Mouse (Mus musculus) cortical plate, adult 2 months (tissue): ENCODE measurements around the gene Rpa1. TPM values are rescaled to one million over a fixed set of nuclear protein-coding genes. Genes with fewer than 3 reads are reported as not detected.

Source experiments
- H3K27ac ChIP-seq: fragments of 200-500 bp; 2 replicates; pipeline ENCODE4 v1.5.1; 2012; ENCODE audit warnings: low read length, control low read depth, inconsistent platforms; ENCODE audit not compliant: insufficient read depth
- H3K4me1 ChIP-seq: fragments of 200-500 bp; 2 replicates; pipeline ENCODE4 v1.6.1; 2011; ENCODE audit warnings: low read length; ENCODE audit not compliant: control insufficient read depth, insufficient read depth
- H3K4me3 ChIP-seq: fragments of 200-500 bp; 2 replicates; pipeline ENCODE4 v1.5.1; 2011; ENCODE audit warnings: mild to moderate bottlenecking, low read length, control low read depth; ENCODE audit not compliant: insufficient read depth
- CTCF ChIP-seq: fragments of 200-500 bp; IDR thresholded peaks from 2 replicates; pipeline ENCODE4 v1.5.1; 2011; ENCODE audit warnings: mild to moderate bottlenecking, control low read depth, low read length; ENCODE audit not compliant: insufficient read depth; ENCODE audit errors: extremely low read depth
- POLR2A ChIP-seq: fragments of 200-500 bp; IDR thresholded peaks from 2 replicates; pipeline ENCODE4 v1.6.1; 2011; ENCODE audit warnings: mild to moderate bottlenecking, low read length, control low read depth; ENCODE audit not compliant: insufficient read depth; ENCODE audit errors: extremely low read depth
- polyA plus RNA-seq: library from polyadenylated mRNA; depleted of rRNA; stranded (reverse); fragments of >200 nt; gene quantifications from 2 replicates; pipeline ENCODE4 v1.2.3, GENCODE M21; 2012

The Rpa1 gene
- polyA plus RNA-seq, 1 experiment, result 36.1 TPM

- Histone ChIP-seq H3K4me1 (no peaks in the 10 kb centered on the region), H3K27ac (no peak overlapping the region), H3K4me3 (no peak overlapping the region)
- no peak for TF ChIP-seq CTCF
- no peak for TF ChIP-seq POLR2A
These were observed 23.7 kb downstream of the Rpa1 start for GRCm38 (mm10) chr11:75324433-75324832.

GRCm38 (mm10) chr11:75323326-75323737 lies 24.8 kb downstream of the Rpa1 start:
- TF ChIP-seq CTCF (0 out of 2 replicates have a peak, but pooled peaks have one; percentile 5), POLR2A (no peak)
- Histone ChIP-seq H3K4me1 (no peaks in the 10 kb centered on the region; the same call in 1 of the 2 replicates), H3K4me3 (no peak overlapping the region), H3K27ac (no peak overlapping the region)

GRCm38 (mm10) chr11:75319246-75319645 lies 28.9 kb downstream of the Rpa1 start:
- Histone ChIP-seq H3K4me1 (no peaks in the 10 kb centered on the region; the same call in 1 of the 2 replicates), H3K27ac (no peak overlapping the region), H3K4me3 (no peak overlapping the region)
- TF ChIP-seq CTCF (no peak), POLR2A (no peak)

GRCm38 (mm10) chr11:75318351-75319221 lies 29.5 kb downstream of the Rpa1 start:
- H3K27ac ChIP-seq, result 0 out of 2 replicates have a peak overlapping the region, but pooled peaks have one; percentile 37
- no peak overlapping the region for H3K4me3 ChIP-seq
- H3K4me1 ChIP-seq, result peaks cover 2% of the 10 kb centered on the region; the same call in 1 of the 2 replicates
- no peak for TF ChIP-seq POLR2A
- TF ChIP-seq CTCF, result no peak

- TF ChIP-seq CTCF, result no peak
- no peak for TF ChIP-seq POLR2A
- Histone ChIP-seq H3K27ac (no peak overlapping the region), H3K4me3 (no peak overlapping the region), H3K4me1 (peaks cover 3% of the 10 kb centered on the region; the same call in 1 of the 2 replicates)
These were observed 34.3 kb downstream of the Rpa1 start for GRCm38 (mm10) chr11:75313834-75314233.

GRCm38 (mm10) chr11:75311751-75312150 lies 36.4 kb downstream of the Rpa1 start:
- TF ChIP-seq CTCF, result no peak
- TF ChIP-seq POLR2A, result no peak
- Histone ChIP-seq H3K4me1 (peaks cover 3% of the 10 kb centered on the region; the same call in 1 of the 2 replicates), H3K4me3 (no peak overlapping the region), H3K27ac (no peak overlapping the region)

DNA sequence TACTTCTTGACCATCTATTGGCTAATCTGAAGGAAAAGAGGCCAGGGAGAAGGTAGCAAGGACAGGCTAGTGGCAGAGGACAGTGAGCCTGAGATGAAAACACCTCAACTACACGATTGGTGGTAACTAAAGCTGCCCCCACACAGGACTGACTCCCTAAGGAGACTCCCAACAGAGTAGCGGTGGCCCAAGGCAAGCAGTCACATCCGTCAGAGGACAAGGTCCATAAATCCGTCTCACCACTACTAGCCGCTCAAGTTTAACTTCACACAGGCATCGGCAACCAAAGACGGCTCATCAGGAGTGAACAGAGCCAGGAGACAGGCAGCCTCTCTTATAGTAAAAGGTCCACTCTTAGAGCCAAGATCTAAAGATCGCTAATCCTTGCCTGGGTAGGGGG lies 37.3 kb downstream of the Rpa1 start:
- H3K4me1 ChIP-seq, result peaks cover 3% of the 10 kb centered on the region; the same call in 1 of the 2 replicates
- no peak overlapping the region for H3K27ac ChIP-seq
- TF ChIP-seq POLR2A, result no peak
- TF ChIP-seq CTCF, result no peak
- no peak overlapping the region for H3K4me3 ChIP-seq

DNA sequence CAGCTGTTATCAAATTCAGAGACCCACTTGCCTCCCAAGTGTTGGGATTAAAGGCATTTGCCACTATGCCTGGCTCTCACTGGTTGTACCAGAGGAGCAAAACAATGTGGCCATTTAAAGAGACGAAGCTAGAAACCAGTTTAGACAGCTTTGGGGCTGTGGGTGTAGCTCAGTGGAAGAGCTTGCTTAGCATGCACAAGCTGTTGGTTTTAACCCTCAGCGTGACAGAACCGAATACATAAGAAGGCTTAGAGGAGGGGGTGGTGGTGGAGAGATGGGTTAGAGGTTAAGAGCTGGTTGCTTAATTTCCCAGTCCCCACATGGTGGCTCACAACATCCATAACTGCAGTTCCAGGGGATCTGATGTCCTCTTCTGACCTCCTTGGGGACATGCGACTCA lies 39.5 kb downstream of the Rpa1 start:
- Histone ChIP-seq H3K27ac (no peak overlapping the region), H3K4me3 (no peak overlapping the region), H3K4me1 (peaks cover 1% of the 10 kb centered on the region; the same call in 1 of the 2 replicates)
- TF ChIP-seq POLR2A (no peak), CTCF (no peak)

GRCm38 (mm10) chr11:75304797-75305196 lies 43.3 kb downstream of the Rpa1 start:
- Histone ChIP-seq H3K4me3 (no peak overlapping the region), H3K4me1 (no peaks in the 10 kb centered on the region), H3K27ac (no peak overlapping the region)
- TF ChIP-seq POLR2A (no peak), CTCF (no peak)

GRCm38 (mm10) chr11:75300954-75301353 lies 47.2 kb downstream of the Rpa1 start:
- no peak for TF ChIP-seq CTCF
- TF ChIP-seq POLR2A, result no peak
- no peak overlapping the region for H3K4me3 ChIP-seq
- no peaks in the 10 kb centered on the region for H3K4me1 ChIP-seq
- no peak overlapping the region for H3K27ac ChIP-seq
